Mouse (Mus musculus) MEL (cell line): ENCODE measurements around the gene Caly.

Experiments used
- CTCF ChIP-seq, 3 experiments: IDR thresholded peaks in 2 of 3; conservative IDR thresholded peaks in 1 of 3; 2 replicates each; pipeline ENCODE4 v1.5.1; 2011 to 2012; ENCODE audit warnings: low read length in 3 of 3, low read depth in 2 of 3, mild to moderate bottlenecking in 2 of 3, improper control_type of control experiment in 1 of 3, inconsistent platforms in 1 of 3, mixed read lengths in 1 of 3, moderate library complexity in 1 of 3; ENCODE audit not compliant: control insufficient read depth in 1 of 3, insufficient read depth in 1 of 3, poor library complexity in 1 of 3, severe bottlenecking in 1 of 3
- MXI1 ChIP-seq: IDR thresholded peaks from 2 replicates; pipeline ENCODE4 v1.6.1; 2011; ENCODE audit warnings: mild to moderate bottlenecking, low read depth, low read length, improper control_type of control experiment
- POLR2A ChIP-seq, 2 experiments: IDR thresholded peaks; 2 replicates each; pipeline ENCODE4 v1.6.1; 2011 to 2012; ENCODE audit warnings: low read length in 2 of 2, mild to moderate bottlenecking in 2 of 2, control low read depth in 1 of 2, improper control_type of control experiment in 1 of 2, low read depth in 1 of 2, moderate library complexity in 1 of 2; ENCODE audit not compliant: control insufficient read depth in 1 of 2, insufficient read depth in 1 of 2, poor library complexity in 1 of 2
- POLR2AphosphoS2 ChIP-seq: IDR thresholded peaks from 2 replicates; pipeline ENCODE4 v1.6.1; 2011; ENCODE audit warnings: low read length, improper control_type of control experiment
- SMC3 ChIP-seq: IDR thresholded peaks from 2 replicates; pipeline ENCODE4 v1.6.1; 2011; ENCODE audit warnings: low read depth, low read length, improper control_type of control experiment
- TAL1 ChIP-seq: IDR thresholded peaks from 2 replicates; pipeline ENCODE4 v1.6.1; 2012; ENCODE audit warnings: mild to moderate bottlenecking, inconsistent platforms, low read length, moderate library complexity, mixed read lengths

- TF ChIP-seq POLR2AphosphoS2 (no peak), CTCF (IDR thresholded peaks at IDR 0.05 in 2 of 3, conservative IDR thresholded peaks at IDR 0.05 in 1 of 3; ENCODE audit: control insufficient read depth in 1 of 3, insufficient read depth in 1 of 3, low read depth in 2 of 3, low read length in 3 of 3, poor library complexity in 1 of 3, severe bottlenecking in 1 of 3) (no peak), POLR2A (IDR thresholded peaks at IDR 0.05; ENCODE audit: control insufficient read depth in 1 of 2, insufficient read depth in 1 of 2, low read depth in 1 of 2, low read length in 2 of 2, poor library complexity in 1 of 2) (no peak), TAL1 (no peak), MXI1 (no peak), SMC3 (no peak)
These were observed 8.3 kb upstream of the Caly start for GRCm38 (mm10) chr7:140090601-140091000.
